9 mouse cellular contexts compared by ENCODE assay signal in genomic region chr11:8659061-8659460, GRCm38 (mm10). TPM values are rescaled to one million over a fixed set of nuclear protein-coding genes. Genes with fewer than 3 reads are reported as not detected.
A peak's percentile ranks its signal among the peaks of the same experiment; 100 is the strongest.
DNase-seq lines count a peak whose midpoint lies in the region; ATAC-seq lines count a peak whose summit lies in the region.
"Had no signal": no experiment of that assay in that cellular context is flagged by ENCODE, and none has a peak within 500 bp of the region (broad histone marks: within the 10 kb centered on the region; RNA-seq: fewer than 3 reads in every experiment).

No protein-coding gene starts in this region.

- no peak overlapping the region for H3K4me3 ChIP-seq in heart, embryonic 11.5 days (ENCODE audit: low read depth, low read length)
- H3K4me3 ChIP-seq in limb, embryonic 10.5 days: 0 out of 2 replicates have a peak overlapping the region, but pooled peaks have one; percentile 2
- no peak overlapping the region for H3K4me3 ChIP-seq in forebrain, embryonic 16.5 days (replicated peaks; ENCODE audit: low read length)
- H3K4me3 ChIP-seq: hindbrain, embryonic 15.5 days had no signal

- H3K4me1 ChIP-seq in heart, embryonic 11.5 days (ENCODE audit: control insufficient read depth, insufficient read depth, low read length): peaks cover 11% of the 10 kb centered on the region
- peaks cover 95% of the 10 kb centered on the region for H3K4me1 ChIP-seq in limb, embryonic 10.5 days
- H3K4me1 ChIP-seq in forebrain, embryonic 16.5 days (replicated peaks; ENCODE audit: control insufficient read depth, insufficient read depth, low read length): peaks cover 15% of the 10 kb centered on the region

- ATAC-seq in heart, embryonic 11.5 days (replicated peaks; ENCODE audit: insufficient number of reproducible peaks, low FRiP score, low TSS enrichment): 0 out of 2 replicates have a peak, but pooled peaks have one; percentile 39
- no peak for ATAC-seq in forebrain, embryonic 16.5 days

- H3K36me3 ChIP-seq in heart, embryonic 11.5 days (ENCODE audit: control insufficient read depth, insufficient read depth, low read length): no peaks in the 10 kb centered on the region
- H3K36me3 ChIP-seq in limb, embryonic 10.5 days: peaks cover 15% of the 10 kb centered on the region
- no peaks in the 10 kb centered on the region for H3K36me3 ChIP-seq in forebrain, embryonic 16.5 days (ENCODE audit: control insufficient read depth, insufficient read depth)
- H3K36me3 ChIP-seq: hindbrain, embryonic 15.5 days had no signal

- 69% methylated on average over 6 of the region's 6 CpGs for WGBS in heart, embryonic 11.5 days (ENCODE audit: insufficient replicate concordance)
- WGBS in limb, embryonic 10.5 days: 16% methylated on average over 6 of the region's 6 CpGs
- 40% methylated on average over 6 of the region's 6 CpGs for WGBS in forebrain, embryonic 16.5 days

- peak; percentile 48 for DNase-seq in Muller cell, postnatal 12 days (ENCODE audit: inconsistent ontology term)
- peak; percentile 29 for DNase-seq in embryo, embryonic 10 days (ENCODE audit: low spot score)
- DNase-seq in limb, embryonic 10.5 days (ENCODE audit: low spot score): peak; percentile 88
- DNase-seq in adrenal gland, adult (ENCODE audit: inconsistent age in 2 of 2, low spot score in 1 of 2): no peak
- no peak for DNase-seq in lung, postnatal 36 days

- H3K27ac ChIP-seq in heart, embryonic 11.5 days (ENCODE audit: low read depth, low read length): no peak overlapping the region
- H3K27ac ChIP-seq in limb, embryonic 10.5 days: peak overlapping the region; percentile 95
- no peak overlapping the region for H3K27ac ChIP-seq in forebrain, embryonic 16.5 days (ENCODE audit: low read length)
- H3K27ac ChIP-seq: hindbrain, embryonic 15.5 days had no signal

- H3K4me2 ChIP-seq in heart, embryonic 11.5 days: no peak overlapping the region
- no peak overlapping the region for H3K4me2 ChIP-seq in forebrain, embryonic 16.5 days (ENCODE audit: low read length)
- H3K4me2 ChIP-seq: hindbrain, embryonic 15.5 days; midbrain, embryonic 11.5 days had no signal

- no peaks in the 10 kb centered on the region for H3K27me3 ChIP-seq in heart, embryonic 11.5 days (ENCODE audit: control insufficient read depth, insufficient read depth, low read length)
- H3K27me3 ChIP-seq in limb, embryonic 10.5 days (ENCODE audit: low read depth, poor library complexity, severe bottlenecking): no peaks in the 10 kb centered on the region
- no peaks in the 10 kb centered on the region for H3K27me3 ChIP-seq in forebrain, embryonic 16.5 days (replicated peaks; ENCODE audit: control insufficient read depth, insufficient read depth, low read length)
- H3K27me3 ChIP-seq: hindbrain, embryonic 15.5 days had no signal

- no peaks in the 10 kb centered on the region for H3K9me3 ChIP-seq in heart, embryonic 11.5 days (replicated peaks; ENCODE audit: control insufficient read depth, low read length)
- H3K9me3 ChIP-seq in limb, embryonic 10.5 days (replicated peaks): no peaks in the 10 kb centered on the region
- H3K9me3 ChIP-seq in forebrain, embryonic 16.5 days (ENCODE audit: control insufficient read depth, low read length): no peaks in the 10 kb centered on the region
- H3K9me3 ChIP-seq: hindbrain, embryonic 15.5 days had no signal

- H3K9ac ChIP-seq in heart, embryonic 11.5 days (ENCODE audit: low read depth, low read length): no peak overlapping the region
- no peak overlapping the region for H3K9ac ChIP-seq in forebrain, embryonic 16.5 days (replicated peaks; ENCODE audit: low read depth, low read length)
- H3K9ac ChIP-seq: hindbrain, embryonic 15.5 days had no signal

RNA-seq across cellular contexts. Expression of gene Tns3, which starts 5.3 kb away (rescaled TPM):
- 10.1 and 11.0 TPM in 2 replicates for polyA plus RNA-seq in heart, embryonic 11.5 days (2014; fragmentation: Nextera tagmentation; extraction: Ambion mirVana)
- 28.2 and 35.6 TPM in 2 replicates for polyA plus RNA-seq in limb, embryonic 10.5 days (2016; fragmentation: Nextera tagmentation; extraction: Ambion mirVana)
- 8.8 TPM in 2 replicates for polyA plus RNA-seq in forebrain, embryonic 16.5 days (2015; fragmentation: Nextera tagmentation; extraction: Ambion mirVana)

Comparison
In these comparisons a context has a peak if more than half of its experiments do, and no peak if none do; other contexts are left out.
1. DNase-seq: peak in Muller cell, postnatal 12 days (single experiment), embryo, embryonic 10 days (single experiment) and limb, embryonic 10.5 days (single experiment); none in adrenal gland, adult (0 of 2) and lung, postnatal 36 days (single experiment).